ENCODE assay signal across 9 mouse cellular contexts in genomic region chr2:28463919-28464318, GRCm38 (mm10). TPM values are rescaled to one million over a fixed set of nuclear protein-coding genes. Genes with fewer than 3 reads are reported as not detected.
DNase-seq lines count a peak whose midpoint lies in the region; ATAC-seq and TF ChIP-seq lines count a peak whose summit lies in the region.
"Had no signal": no experiment of that assay in that cellular context is flagged by ENCODE, and none has a peak within 500 bp of the region (broad histone marks: within the 10 kb centered on the region; RNA-seq: fewer than 3 reads in every experiment).

No protein-coding gene starts in this region.

- H3K27ac ChIP-seq in thymus, adult 2 months (ENCODE audit: control insufficient read depth, insufficient read depth, low read length): no peak overlapping the region
- H3K27ac ChIP-seq: embryonic facial prominence, embryonic 13.5 days had no signal

- peaks cover 13% of the 10 kb centered on the region for H3K4me1 ChIP-seq in thymus, adult 2 months (replicated peaks; ENCODE audit: control insufficient read depth, insufficient read depth, low read length)

- ATAC-seq in megakaryocyte, adult 5-6 weeks (ENCODE audit: poor library complexity, severe bottlenecking): peak; percentile 44

- TF ChIP-seq POLR2A in thymus, adult 2 months (IDR thresholded peaks at IDR 0.05; ENCODE audit: control insufficient read depth, extremely low read depth, insufficient read depth, low read length, poor library complexity): no peak

- 74% methylated on average over 3 of the region's 3 CpGs for WGBS in thymus, adult 2 months

- peak; percentile 58; the same call in 1 of the 2 replicates for TF ChIP-seq CTCF in thymus, adult 2 months (IDR thresholded peaks at IDR 0.05; ENCODE audit: borderline replicate concordance, control insufficient read depth, extremely low read depth, insufficient read depth, low read length, poor library complexity)

- H3K36me3 ChIP-seq in thymus, adult 2 months (ENCODE audit: control insufficient read depth, insufficient read depth, low read length): no peaks in the 10 kb centered on the region

- DNase-seq in gastrocnemius, postnatal 10 days: peak; percentile 46
- no peak for DNase-seq in gastrocnemius, postnatal 25 days
- DNase-seq in A20 (ENCODE audit: low read depth, low spot score) (peak; percentile 75), ZHBTc4 (ENCODE audit: low read depth, low spot score) (peak; percentile 93)
- peak; percentile 63 for DNase-seq in embryo, embryonic 11 days
- DNase-seq in layer of hippocampus, adult 9-10 months (ENCODE audit: low spot score): peak; percentile 74
- DNase-seq in thymus, adult 2 months: peak; percentile 77

- no peaks in the 10 kb centered on the region; the same call in 1 of the 2 replicates for H3K27me3 ChIP-seq in thymus, adult 2 months (ENCODE audit: control insufficient read depth, insufficient read depth, low read length)

- no peak overlapping the region for H3K4me3 ChIP-seq in thymus, adult 2 months (ENCODE audit: control insufficient read depth, insufficient read depth, low read length)
- H3K4me3 ChIP-seq: embryonic facial prominence, embryonic 13.5 days had no signal

RNA-seq across cellular contexts. Expression of gene 1700007K13Rik, which starts 2.2 kb away (rescaled TPM):
- under 1 TPM in 1 of 2 experiments, not detected in 1; 0.34 TPM for total RNA-seq in gastrocnemius, postnatal 10 days (2021)
- total RNA-seq in gastrocnemius, postnatal 25 days (2021): not detected
- not detected in 2 replicates for total RNA-seq in megakaryocyte, adult 5-6 weeks (2015)
- total RNA-seq in megakaryocyte, adult 5-6 weeks (2017): not detected in 2 replicates
- polyA plus RNA-seq in thymus, adult 2 months (2012; rRNA removed): not detected in 2 replicates

RNA-seq across cellular contexts. Expression of gene Mrps2, which starts 3.9 kb away (rescaled TPM):
- total RNA-seq in gastrocnemius, postnatal 10 days (2021): 10 to 100 TPM; 28.3 to 31.5 TPM
- 10 to 100 TPM; 25.1 to 25.8 TPM for total RNA-seq in gastrocnemius, postnatal 25 days (2021)
- 29.0 and 29.3 TPM in 2 replicates for total RNA-seq in megakaryocyte, adult 5-6 weeks (2015)
- 15.7 and 16.7 TPM in 2 replicates for total RNA-seq in megakaryocyte, adult 5-6 weeks (2017)
- 50.7 and 53.8 TPM in 2 replicates for polyA plus RNA-seq in thymus, adult 2 months (2012; rRNA removed)

RNA-seq across cellular contexts. Expression of gene Ppp1r26, which starts 17.3 kb away (rescaled TPM):
- 1 to 10 TPM; 3.0 to 4.7 TPM for total RNA-seq in gastrocnemius, postnatal 10 days (2021)
- total RNA-seq in gastrocnemius, postnatal 25 days (2021): 1 to 10 TPM; 2.0 to 2.4 TPM
- 0.21 and 0.29 TPM in 2 replicates for total RNA-seq in megakaryocyte, adult 5-6 weeks (2015)
- 0.37 and 0.40 TPM in 2 replicates for total RNA-seq in megakaryocyte, adult 5-6 weeks (2017)
- polyA plus RNA-seq in thymus, adult 2 months (2012; rRNA removed): 1.2 and 1.3 TPM in 2 replicates

RNA-seq across cellular contexts. Expression of gene Gbgt1, which starts 32.8 kb away (rescaled TPM):
- total RNA-seq in gastrocnemius, postnatal 10 days (2021): 1 to 10 TPM; 1.9 to 3.5 TPM
- 1 to 10 TPM in 1 of 2 experiments, under 1 TPM in 1; 0.54 to 1.0 TPM for total RNA-seq in gastrocnemius, postnatal 25 days (2021)
- total RNA-seq in megakaryocyte, adult 5-6 weeks (2015): not detected in 2 replicates
- 0.48 TPM in 1 of 2 replicates, not detected in the other for total RNA-seq in megakaryocyte, adult 5-6 weeks (2017)
- polyA plus RNA-seq in thymus, adult 2 months (2012; rRNA removed): 2.5 and 2.8 TPM in 2 replicates

RNA-seq across cellular contexts. Expression of gene Gm10134, which starts 42.0 kb away (rescaled TPM):
- 1 to 10 TPM in 1 of 2 experiments, not detected in 1; 2.0 TPM for total RNA-seq in gastrocnemius, postnatal 10 days (2021)
- total RNA-seq in gastrocnemius, postnatal 25 days (2021): 1 to 10 TPM in 1 of 2 experiments, under 1 TPM in 1; 0.88 to 1.2 TPM
- not detected in 2 replicates for total RNA-seq in megakaryocyte, adult 5-6 weeks (2015)
- total RNA-seq in megakaryocyte, adult 5-6 weeks (2017): not detected in 2 replicates
- polyA plus RNA-seq in thymus, adult 2 months (2012; rRNA removed): 0.47 and 0.61 TPM in 2 replicates
- polyA plus RNA-seq: embryonic facial prominence, embryonic 13.5 days had no signal
